Mouse (Mus musculus) liver, embryonic 16.5 days (tissue): ENCODE results near the gene Ppt2. TPM values are rescaled to one million over a fixed set of nuclear protein-coding genes. Genes with fewer than 3 reads are reported as not detected.

ENCODE experiments used
- ATAC-seq: fragments of 200-750 bp; cut with Nextera tagmentation; 2 replicates; pipeline ENCODE4 v1.8.0; 2017; ENCODE audit warnings: low read depth, mild to moderate bottlenecking, moderate number of reproducible peaks, moderate library complexity
- H3K27ac ChIP-seq: fragments of 300-500 bp; sonication (generic); 2 replicates; pipeline ENCODE4 v1.5.1; 2014; ENCODE audit warnings: mild to moderate bottlenecking, low read length
- H3K27me3 ChIP-seq: fragments of 300-500 bp; sonication (generic); 2 replicates; pipeline ENCODE4 v1.6.1; 2014; ENCODE audit warnings: low read depth, low read length, mixed read lengths; ENCODE audit not compliant: control insufficient read depth, insufficient read depth
- H3K36me3 ChIP-seq: fragments of 300-500 bp; sonication (generic); 2 replicates; pipeline ENCODE4 v1.6.1; 2014; ENCODE audit warnings: mild to moderate bottlenecking; ENCODE audit not compliant: control insufficient read depth, insufficient read depth
- H3K4me1 ChIP-seq: fragments of 300-500 bp; sonication (generic); 2 replicates; pipeline ENCODE4 v1.6.1; 2014; ENCODE audit warnings: low read depth, low read length, mixed read lengths; ENCODE audit not compliant: control insufficient read depth
- H3K4me2 ChIP-seq: fragments of 300-500 bp; sonication (generic); 2 replicates; pipeline ENCODE4 v1.6.1; 2014; ENCODE audit warnings: low read depth, low read length, mixed read lengths
- H3K4me3 ChIP-seq: fragments of 300-500 bp; sonication (generic); 2 replicates; pipeline ENCODE4 v1.5.1; 2014; ENCODE audit warnings: low read depth, mild to moderate bottlenecking, low read length
- H3K9ac ChIP-seq: fragments of 300-500 bp; sonication (generic); 2 replicates; pipeline ENCODE4 v1.6.1; 2014; ENCODE audit warnings: low read depth, low read length
- H3K9me3 ChIP-seq: fragments of 300-500 bp; sonication (generic); replicated peaks from 2 replicates; pipeline ENCODE4 v1.6.1; 2016; ENCODE audit warnings: low read length; ENCODE audit not compliant: control insufficient read depth
- WGBS: fragments of 180-500 bp; shearing (Covaris S2); extraction: QIAGEN DNeasy Blood & Tissue Kit; methylation state at CpG from one replicate; pipeline ENCODE4 v1.1.7; 2014; ENCODE audit not compliant: insufficient replicate concordance; 5-methylcytosine and 5-hydroxymethylcytosine counted together
- polyA plus RNA-seq: library from polyadenylated mRNA; unstranded; fragments of >200 nt; fragmentation: Nextera tagmentation; extraction: Ambion mirVana; gene quantifications from 2 replicates; pipeline ENCODE4 v1.2.1, GENCODE M21; 2015

Gene Ppt2
- polyA plus RNA-seq, result 11.4 and 13.8 TPM in 2 replicates

GRCm38 (mm10) chr17:34627943-34628643 is at the start of gene Ppt2:
Gene Ppt2, minus strand, starts transcription at chr17:34628510.
- H3K4me1 ChIP-seq, result peaks cover 31% of the 10 kb centered on the region
- no peaks in the 10 kb centered on the region for H3K36me3 ChIP-seq
- no peaks in the 10 kb centered on the region for H3K9me3 ChIP-seq
- 0 out of 2 replicates have a peak, but pooled peaks have one; percentile 2 for ATAC-seq
- peak within 1 kb of the TSS; percentile 65 for H3K9ac ChIP-seq
- H3K27ac ChIP-seq, result peak within 1 kb of the TSS; percentile 71
- H3K27me3 ChIP-seq, result peaks cover 50% of the 10 kb centered on the region
- H3K4me2 ChIP-seq, result peak within 1 kb of the TSS; percentile 74
- 8% methylated on average over 29 of the region's 29 CpGs for WGBS
- H3K4me3 ChIP-seq, result peak within 1 kb of the TSS; percentile 72

GRCm38 (mm10) chr17:34676671-34677070 is 48.4 kb upstream of the Ppt2 start:
- no peak overlapping the region for H3K9ac ChIP-seq
- no peak for ATAC-seq
- 60% methylated on average over 12 of the region's 12 CpGs for WGBS
- peaks cover 45% of the 10 kb centered on the region for H3K27me3 ChIP-seq
- no peak overlapping the region for H3K4me2 ChIP-seq
- H3K4me1 ChIP-seq, result no peaks in the 10 kb centered on the region
- H3K27ac ChIP-seq, result no peak overlapping the region
- H3K9me3 ChIP-seq, result no peaks in the 10 kb centered on the region
- no peak overlapping the region for H3K4me3 ChIP-seq
- H3K36me3 ChIP-seq, result no peaks in the 10 kb centered on the region

DNA sequence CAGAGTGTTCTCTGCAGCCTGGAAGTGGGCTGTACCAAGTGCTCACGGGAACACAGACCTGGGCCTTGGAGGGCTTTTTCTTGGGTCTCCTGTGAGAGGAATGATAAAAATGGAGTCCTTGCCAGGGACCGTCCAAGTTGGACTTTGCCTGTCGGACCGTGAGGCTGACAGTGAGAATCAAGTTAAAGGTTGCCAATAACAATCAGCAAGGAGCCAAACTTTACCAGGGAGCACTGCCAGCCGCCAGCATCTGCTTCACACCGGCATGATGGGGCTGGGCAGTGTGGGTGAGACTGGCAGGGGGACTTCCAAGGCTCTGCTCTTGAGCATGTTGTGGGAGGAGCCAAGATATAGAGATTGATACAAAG is 47.8 kb upstream of the Ppt2 start:
- H3K27ac ChIP-seq, result no peak overlapping the region
- H3K4me2 ChIP-seq, result no peak overlapping the region
- no peak for ATAC-seq
- 54% methylated on average over 6 of the region's 6 CpGs for WGBS
- no peak overlapping the region for H3K9ac ChIP-seq
- peaks cover 51% of the 10 kb centered on the region for H3K27me3 ChIP-seq
- no peak overlapping the region for H3K4me3 ChIP-seq
- no peaks in the 10 kb centered on the region for H3K9me3 ChIP-seq
- no peaks in the 10 kb centered on the region for H3K4me1 ChIP-seq
- H3K36me3 ChIP-seq, result no peaks in the 10 kb centered on the region

GRCm38 (mm10) chr17:34675205-34676092 is 47.1 kb upstream of the Ppt2 start:
- no peaks in the 10 kb centered on the region for H3K4me1 ChIP-seq
- H3K4me2 ChIP-seq, result no peak overlapping the region
- ATAC-seq, result no peak
- no peaks in the 10 kb centered on the region for H3K36me3 ChIP-seq
- no peak overlapping the region for H3K4me3 ChIP-seq
- no peak overlapping the region for H3K9ac ChIP-seq
- no peak overlapping the region for H3K27ac ChIP-seq
- no peaks in the 10 kb centered on the region for H3K9me3 ChIP-seq
- 49% methylated on average over 13 of the region's 13 CpGs for WGBS
- H3K27me3 ChIP-seq, result peaks cover 57% of the 10 kb centered on the region

- Histone ChIP-seq H3K9me3 (no peaks in the 10 kb centered on the region), H3K9ac (no peak overlapping the region), H3K27ac (no peak overlapping the region), H3K4me3 (no peak overlapping the region), H3K36me3 (no peaks in the 10 kb centered on the region), H3K4me1 (no peaks in the 10 kb centered on the region), H3K27me3 (peaks cover 57% of the 10 kb centered on the region), H3K4me2 (no peak overlapping the region)
- WGBS, result 41% methylated on average over 11 of the region's 11 CpGs
- no peak for ATAC-seq
These were observed 46.4 kb upstream of the Ppt2 start for GRCm38 (mm10) chr17:34674524-34675204.

- no peaks in the 10 kb centered on the region for H3K9me3 ChIP-seq
- WGBS, result 68% methylated on average over 7 of the region's 7 CpGs
- H3K4me2 ChIP-seq, result no peak overlapping the region
- ATAC-seq, result no peak
- H3K4me3 ChIP-seq, result no peak overlapping the region
- peaks cover 48% of the 10 kb centered on the region for H3K27me3 ChIP-seq
- no peak overlapping the region for H3K27ac ChIP-seq
- H3K4me1 ChIP-seq, result no peaks in the 10 kb centered on the region
- H3K36me3 ChIP-seq, result no peaks in the 10 kb centered on the region
- no peak overlapping the region for H3K9ac ChIP-seq
These were observed 44.8 kb upstream of the Ppt2 start for GRCm38 (mm10) chr17:34673139-34673538.

DNA sequence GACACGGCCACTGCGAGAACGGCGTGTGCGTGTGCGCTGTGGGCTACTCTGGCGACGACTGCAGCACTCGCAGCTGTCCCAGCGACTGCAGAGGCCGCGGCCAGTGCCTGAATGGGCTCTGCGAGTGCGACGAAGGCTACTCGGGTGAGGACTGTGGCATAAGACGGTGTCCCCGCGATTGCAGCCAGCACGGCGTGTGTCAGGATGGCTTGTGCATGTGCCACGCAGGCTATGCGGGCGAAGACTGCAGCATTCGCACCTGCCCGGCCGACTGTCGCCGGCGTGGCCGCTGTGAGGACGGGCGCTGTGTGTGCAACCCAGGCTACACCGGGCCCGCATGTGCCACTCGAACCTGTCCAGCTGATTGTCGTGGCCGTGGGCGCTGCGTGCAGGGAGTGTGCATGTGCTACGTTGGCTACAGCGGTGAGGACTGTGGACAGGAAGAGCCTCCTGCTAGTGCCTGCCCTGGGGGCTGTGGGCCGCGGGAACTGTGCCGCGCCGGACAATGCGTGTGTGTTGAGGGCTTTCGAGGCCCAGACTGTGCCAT is 44.0 kb upstream of the Ppt2 start:
- Histone ChIP-seq H3K4me3 (no peak overlapping the region), H3K4me2 (no peak overlapping the region), H3K9me3 (no peaks in the 10 kb centered on the region), H3K27me3 (peaks cover 48% of the 10 kb centered on the region), H3K9ac (no peak overlapping the region), H3K4me1 (no peaks in the 10 kb centered on the region), H3K36me3 (no peaks in the 10 kb centered on the region), H3K27ac (no peak overlapping the region)
- 32% methylated on average over 49 of the region's 49 CpGs for WGBS
- no peak for ATAC-seq

GRCm38 (mm10) chr17:34671151-34672066 is 43.1 kb upstream of the Ppt2 start:
- H3K27ac ChIP-seq, result no peak overlapping the region
- no peaks in the 10 kb centered on the region for H3K36me3 ChIP-seq
- no peak overlapping the region for H3K4me2 ChIP-seq
- no peak overlapping the region for H3K9ac ChIP-seq
- no peaks in the 10 kb centered on the region for H3K9me3 ChIP-seq
- no peak overlapping the region for H3K4me3 ChIP-seq
- ATAC-seq, result no peak; the same call in 1 of the 2 replicates
- H3K4me1 ChIP-seq, result no peaks in the 10 kb centered on the region
- WGBS, result 13% methylated on average over 93 of the region's 93 CpGs
- peaks cover 43% of the 10 kb centered on the region for H3K27me3 ChIP-seq
